Mouse (Mus musculus) naive thymus-derived CD4-positive, alpha-beta T cell, adult 2 months (primary cell): ENCODE data around the gene Vti1b.

Source experiments
- DNase-seq: peaks from one replicate; pipeline ENCODE4 v3.0.0-alpha.2; 2011; ENCODE audit warnings: low read depth

The Vti1b gene

DNA sequence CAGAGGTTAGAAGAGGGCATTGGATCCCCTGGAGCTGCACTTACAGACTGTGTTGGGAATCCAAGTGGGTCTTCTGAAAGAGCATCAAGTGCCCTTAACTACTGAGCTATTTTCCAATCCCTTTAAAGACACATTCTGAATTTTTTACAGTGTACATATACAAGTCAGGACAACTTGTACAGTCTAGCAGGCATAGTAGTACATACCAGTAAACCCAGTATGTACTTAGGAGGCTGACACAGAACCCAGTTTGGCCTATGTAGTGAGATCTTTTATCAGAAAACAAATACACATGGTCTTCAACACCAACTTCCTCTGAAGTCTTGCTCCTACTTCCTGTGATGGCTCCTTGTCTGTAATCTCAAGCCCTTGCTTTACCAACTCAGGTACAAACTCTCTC is 33.5 kb downstream of the Vti1b start:
- no peak for DNase-seq

DNA sequence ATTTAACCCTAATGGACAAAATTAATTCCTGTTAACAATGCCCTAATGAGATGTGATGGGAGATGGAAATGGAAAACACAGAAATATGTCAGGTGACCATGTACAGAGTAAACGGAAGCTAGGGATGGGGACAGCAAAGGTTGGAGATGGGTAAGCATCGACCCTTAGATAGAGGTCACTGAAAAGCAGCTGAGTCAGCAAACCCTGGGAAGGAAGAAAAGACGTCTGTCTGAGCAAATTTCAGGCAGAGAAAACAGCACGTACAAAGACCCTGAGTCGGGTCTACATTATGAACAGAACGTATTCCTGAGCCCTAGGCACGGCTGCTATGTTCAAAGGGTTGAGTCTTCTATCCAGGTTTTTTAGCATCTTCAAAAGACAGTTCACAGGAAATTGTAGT is 35.5 kb downstream of the Vti1b start:
- DNase-seq: no peak

DNA sequence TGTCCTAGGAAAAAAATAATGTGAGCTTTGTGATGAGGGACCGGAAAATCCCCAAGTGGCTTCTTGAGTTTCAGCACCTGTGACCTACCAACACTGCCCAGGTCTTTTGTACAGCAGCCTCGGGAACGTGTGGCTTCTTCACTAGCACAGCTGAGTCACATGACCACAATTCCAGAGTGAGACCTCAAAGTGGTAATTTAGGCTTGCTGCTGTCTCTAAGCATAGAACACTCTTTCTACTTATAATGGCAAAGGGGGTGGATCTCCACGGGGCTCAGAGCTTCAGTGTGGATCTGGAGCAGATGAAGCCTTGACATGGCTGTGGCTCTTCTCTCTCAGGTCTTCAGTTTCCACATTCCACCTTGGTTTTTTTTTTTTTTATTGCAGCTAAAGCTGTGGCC is 37.4 kb downstream of the Vti1b start:
- DNase-seq: no peak

GRCm38 (mm10) chr12:79134676-79135075 is 37.8 kb downstream of the Vti1b start:
- DNase-seq: no peak

- DNase-seq: no peak
Observed at GRCm38 (mm10) chr12:79131706-79132460, 40.6 kb downstream of the Vti1b start.

DNA sequence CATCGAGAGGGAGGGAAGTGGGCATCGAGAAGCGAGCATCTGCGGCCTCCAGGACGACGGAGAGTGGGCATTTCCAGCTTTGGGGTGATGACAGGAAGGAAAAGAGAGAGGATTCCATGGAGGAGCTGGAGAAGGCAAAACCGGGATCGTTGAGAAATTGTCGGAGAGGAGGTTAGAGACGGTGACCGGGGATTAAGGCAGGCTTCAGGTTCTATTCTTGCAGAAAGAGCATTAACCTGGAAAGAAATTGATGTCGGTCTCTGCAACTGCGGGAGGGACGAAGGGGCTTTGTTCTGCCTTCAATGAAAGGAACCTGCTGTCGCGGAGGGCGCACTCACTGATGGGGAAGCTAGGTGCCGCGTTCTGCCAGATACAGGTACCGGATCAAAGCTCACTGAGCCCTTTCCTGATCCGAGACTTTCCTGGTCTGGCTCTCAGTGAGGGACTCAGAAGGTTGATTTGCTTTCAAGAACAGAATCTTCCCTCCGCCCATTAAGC is 41.2 kb downstream of the Vti1b start:
- DNase-seq: peak; percentile 10

GRCm38 (mm10) chr12:79130299-79131177 is 41.9 kb downstream of the Vti1b start, which contains the start of gene Arg2:
Gene Arg2, plus strand, starts transcription at chr12:79130777.
- peak; percentile 80 for DNase-seq

- DNase-seq: peak; percentile 7
Observed at GRCm38 (mm10) chr12:79122820-79123219, 49.6 kb downstream of the Vti1b start.

GRCm38 (mm10) chr12:79118991-79119390 is 53.5 kb downstream of the Vti1b start:
- DNase-seq: no peak
